Mouse (Mus musculus) embryo, embryonic 9.5 days (tissue): ENCODE measurements around the gene Tas2r119.

Experiments
- DNase-seq: peaks from one replicate; pipeline ENCODE4 v3.0.0-alpha.2; 2017; ENCODE audit errors: extremely low spot score

Gene Tas2r119

GRCm38 (mm10) chr15:32225394-32225793, 48.3 kb downstream of the Tas2r119 start:
- no peak for DNase-seq

- no peak for DNase-seq
Measured at GRCm38 (mm10) chr15:32226381-32226780, 49.3 kb downstream of the Tas2r119 start.

GRCm38 (mm10) chr15:32226888-32227395, 49.9 kb downstream of the Tas2r119 start:
- no peak for DNase-seq
